Mouse (Mus musculus): ENCODE data around the gene Ccdc177. TPM values are rescaled to one million over a fixed set of nuclear protein-coding genes. Genes with fewer than 3 reads are reported as not detected.
"Not testable (repeated sequence)": the region's sequence is repeated elsewhere in the genome, so short reads cannot be mapped to it uniquely, and the experiment has no call there.

The Ccdc177 gene
- total and polyA plus RNA-seq, 3 experiments, result not detected

GRCm38 (mm10) chr12:80789276-80789675, 28.8 kb upstream of the Ccdc177 start:
- peaks cover 2 to 29% of the 10 kb centered on the region in 2 experiments for H3K4me1 ChIP-seq (ENCODE audit: control insufficient read depth in 1 of 2, insufficient read depth in 2 of 2)
- H3K4me3 ChIP-seq (replicated peaks in 1 of 3; ENCODE audit: low read depth in 2 of 3, low read length in 2 of 3, poor library complexity in 1 of 3); H3K79me2 ChIP-seq (replicated peaks; ENCODE audit: control insufficient read depth, extremely low read depth, insufficient read depth, poor library complexity, severe bottlenecking); H3K4me2 ChIP-seq (ENCODE audit: insufficient read depth, low read depth, poor library complexity, severe bottlenecking); H3K9me3 ChIP-seq (replicated peaks; ENCODE audit: low read length); DNase-seq (ENCODE audit: extremely low read depth); dilution Hi-C loops (cut with MboI; ENCODE audit: extremely low pct_ligation_motif_present, extremely low pct_unique_long_range_greater_than_20kb, low sequenced_read_pairs); H3K36me3 ChIP-seq (replicated peaks in 1 of 2; ENCODE audit: control insufficient read depth in 1 of 2, insufficient read depth in 1 of 2, low read length in 1 of 2); H3K9ac ChIP-seq (ENCODE audit: insufficient read depth, low read depth); H3K27ac ChIP-seq (ENCODE audit: insufficient read depth, low read depth); H3K27me3 ChIP-seq (replicated peaks): not testable (repeated sequence)
- in situ Hi-C loops (cut with MboI; ENCODE audit: low pct_ligation_motif_present, low pct_unique_long_range_greater_than_20kb, low sequenced_read_pairs), result loop anchor here (5.0 kb wide), 1 partner anchor 93 kb away; no protein-coding TSS in a partner anchor

GRCm38 (mm10) chr12:80788188-80788587, 27.7 kb upstream of the Ccdc177 start:
- Histone ChIP-seq H3K9me3 (replicated peaks; ENCODE audit: low read length) (no peaks in the 10 kb centered on the region), H3K27me3 (replicated peaks) (no peaks in the 10 kb centered on the region), H3K9ac (ENCODE audit: insufficient read depth, low read depth) (no peak overlapping the region), H3K4me1 (ENCODE audit: control insufficient read depth in 1 of 2, insufficient read depth in 2 of 2) (peaks cover 2 to 18% of the 10 kb centered on the region in 2 experiments), H3K27ac (ENCODE audit: insufficient read depth, low read depth) (no peak overlapping the region), H3K4me3 (replicated peaks in 1 of 3; ENCODE audit: low read depth in 2 of 3, low read length in 2 of 3, poor library complexity in 1 of 3) (no peak overlapping the region), H3K79me2 (replicated peaks; ENCODE audit: control insufficient read depth, extremely low read depth, insufficient read depth, poor library complexity, severe bottlenecking) (peaks cover 4% of the 10 kb centered on the region), H3K36me3 (replicated peaks in 1 of 2; ENCODE audit: control insufficient read depth in 1 of 2, insufficient read depth in 1 of 2, low read length in 1 of 2) (no peaks in the 10 kb centered on the region), H3K4me2 (ENCODE audit: insufficient read depth, low read depth, poor library complexity, severe bottlenecking) (no peak overlapping the region)
- dilution Hi-C loops (cut with MboI; ENCODE audit: extremely low pct_ligation_motif_present, extremely low pct_unique_long_range_greater_than_20kb, low sequenced_read_pairs), result no loop called here
- TF ChIP-seq RCOR1 (conservative IDR thresholded peaks at IDR 0.05; ENCODE audit: low read depth, low read length) (no peak), MAX (IDR thresholded peaks at IDR 0.05; ENCODE audit: low read length) (no peak), RAD21 (IDR thresholded peaks at IDR 0.05; ENCODE audit: low read depth, low read length) (no peak), POLR2AphosphoS2 (IDR thresholded peaks at IDR 0.05; ENCODE audit: low read depth, low read length) (no peak), CHD1 (IDR thresholded peaks at IDR 0.05; ENCODE audit: low read depth, low read length) (no peak), NRF1 (IDR thresholded peaks at IDR 0.05; ENCODE audit: low read depth, low read length) (no peak), MAFK (IDR thresholded peaks at IDR 0.05; ENCODE audit: insufficient replicate concordance, low read length) (no peak), E2F4 (IDR thresholded peaks at IDR 0.05; ENCODE audit: insufficient replicate concordance, low read depth, low read length) (no peak), CHD2 (IDR thresholded peaks at IDR 0.05; ENCODE audit: low read length) (no peak), NELFE (IDR thresholded peaks at IDR 0.05; ENCODE audit: low read depth, low read length) (no peak), SMC3 (IDR thresholded peaks at IDR 0.05; ENCODE audit: low read depth, low read length) (no peak), ZNF384 (IDR thresholded peaks at IDR 0.05; ENCODE audit: low read depth, low read length) (no peak), BHLHE40 (IDR thresholded peaks at IDR 0.05; ENCODE audit: low read depth, low read length) (no peak), SIN3A (IDR thresholded peaks at IDR 0.05; ENCODE audit: low read length) (no peak), MYC (IDR thresholded peaks at IDR 0.05; ENCODE audit: low read depth, low read length) (no peak), UBTF (IDR thresholded peaks at IDR 0.05; ENCODE audit: low read depth, low read length) (no peak)
- in situ Hi-C loops (cut with MboI; ENCODE audit: low pct_ligation_motif_present, low pct_unique_long_range_greater_than_20kb, low sequenced_read_pairs), result loop anchor here (5.0 kb wide), 1 partner anchor 94 kb away; no protein-coding TSS in a partner anchor
- no peak for DNase-seq (ENCODE audit: extremely low read depth)

Data from CH12.LX (cell line).